Mouse (Mus musculus) neural tube, embryonic 14.5 days (tissue): ENCODE measurements at regions not wholly inside any gene's neighbourhood (a gene's known extent, or its start where the extent isn't known, plus 50 kb on each side); places are given as distances from the start of the nearest gene placed in this dataset.

Experiments
- ATAC-seq: fragments of 200-750 bp; cut with Nextera tagmentation; 2 replicates; pipeline ENCODE4 v1.8.0; 2017; ENCODE audit warnings: low read depth, mild to moderate bottlenecking, moderate TSS enrichment, moderate library complexity
- H3K27ac ChIP-seq: fragments of 300-500 bp; sonication (generic); 2 replicates; pipeline ENCODE4 v1.5.1; 2014; ENCODE audit warnings: low read depth, mild to moderate bottlenecking, control low read depth, low read length, moderate library complexity, mixed read lengths
- H3K27me3 ChIP-seq: fragments of 300-500 bp; sonication (generic); 2 replicates; pipeline ENCODE4 v1.6.1; 2014; ENCODE audit warnings: low read length; ENCODE audit not compliant: control insufficient read depth, insufficient read depth
- H3K36me3 ChIP-seq: fragments of 300-500 bp; sonication (generic); 2 replicates; pipeline ENCODE4 v1.6.1; 2014; ENCODE audit warnings: low read length, mixed read lengths; ENCODE audit not compliant: control insufficient read depth, insufficient read depth
- H3K4me1 ChIP-seq: fragments of 300-500 bp; sonication (generic); 2 replicates; pipeline ENCODE4 v1.6.1; 2014; ENCODE audit warnings: low read length; ENCODE audit not compliant: control insufficient read depth, insufficient read depth
- H3K4me2 ChIP-seq: fragments of 300-500 bp; sonication (generic); 2 replicates; pipeline ENCODE4 v1.6.1; 2014; ENCODE audit warnings: mild to moderate bottlenecking, low read depth, low read length, control low read depth
- H3K4me3 ChIP-seq: fragments of 300-500 bp; sonication (generic); 2 replicates; pipeline ENCODE4 v1.5.1; 2014; ENCODE audit warnings: low read depth, low read length, control low read depth, mixed read lengths
- H3K9ac ChIP-seq: fragments of 300-500 bp; sonication (generic); replicated peaks from 2 replicates; pipeline ENCODE4 v1.6.1; 2014; ENCODE audit warnings: low read depth, mild to moderate bottlenecking, control low read depth, low read length, mixed read lengths
- H3K9me3 ChIP-seq: fragments of 300-500 bp; sonication (generic); 2 replicates; pipeline ENCODE4 v1.6.1; 2016; ENCODE audit warnings: low read length; ENCODE audit not compliant: control insufficient read depth
- WGBS: fragments of 180-500 bp; shearing (Covaris S2); extraction: QIAGEN DNeasy Blood & Tissue Kit; methylation state at CpG from one replicate; pipeline ENCODE4 v1.1.7; 2014; 5-methylcytosine and 5-hydroxymethylcytosine counted together

- no peak overlapping the region for H3K4me3 ChIP-seq
- H3K27me3 ChIP-seq = no peaks in the 10 kb centered on the region
- 71% methylated on average over 3 of the region's 3 CpGs for WGBS
These were observed 192.2 kb upstream of the Hey2 start for GRCm38 (mm10) chr10:31034782-31035181.

GRCm38 (mm10) chr10:31030676-31031075 lies 188.1 kb upstream of the Hey2 start:
- Histone ChIP-seq H3K27me3 (no peaks in the 10 kb centered on the region), H3K4me2 (no peak overlapping the region), H3K9ac (no peak overlapping the region), H3K36me3 (no peaks in the 10 kb centered on the region), H3K4me1 (no peaks in the 10 kb centered on the region), H3K9me3 (no peaks in the 10 kb centered on the region), H3K4me3 (no peak overlapping the region), H3K27ac (no peak overlapping the region)
- ATAC-seq = no peak
- 84% methylated on average over 2 of the region's 2 CpGs for WGBS

More at GRCm38 (mm10) chr10:31034782-31035181, 192.2 kb upstream of the Hey2 start:
- H3K4me2 ChIP-seq = no peak overlapping the region
- no peak for ATAC-seq
- H3K9me3 ChIP-seq = no peaks in the 10 kb centered on the region
- no peaks in the 10 kb centered on the region for H3K36me3 ChIP-seq
- no peaks in the 10 kb centered on the region for H3K4me1 ChIP-seq
- H3K9ac ChIP-seq = no peak overlapping the region
- no peak overlapping the region for H3K27ac ChIP-seq

GRCm38 (mm10) chr10:31026440-31026839 lies 183.8 kb upstream of the Hey2 start:
- peak; percentile 73 for ATAC-seq
- no peak overlapping the region for H3K27ac ChIP-seq
- H3K4me2 ChIP-seq = no peak overlapping the region
- H3K4me3 ChIP-seq = no peak overlapping the region
- no peaks in the 10 kb centered on the region for H3K4me1 ChIP-seq
- no peaks in the 10 kb centered on the region for H3K36me3 ChIP-seq
- no peak overlapping the region for H3K9ac ChIP-seq
- no peaks in the 10 kb centered on the region for H3K9me3 ChIP-seq
- 32% methylated on average over 1 of the region's 1 CpGs for WGBS
- H3K27me3 ChIP-seq = no peaks in the 10 kb centered on the region

- H3K27me3 ChIP-seq = no peaks in the 10 kb centered on the region
- no peak overlapping the region for H3K9ac ChIP-seq
- no peak for ATAC-seq
- H3K9me3 ChIP-seq = no peaks in the 10 kb centered on the region
- no peak overlapping the region for H3K27ac ChIP-seq
- H3K4me3 ChIP-seq = no peak overlapping the region
- no peaks in the 10 kb centered on the region for H3K4me1 ChIP-seq
- H3K36me3 ChIP-seq = no peaks in the 10 kb centered on the region
- WGBS = 86% methylated on average over 18 of the region's 18 CpGs
- no peak overlapping the region for H3K4me2 ChIP-seq
These were observed 170.2 kb upstream of the Hey2 start for GRCm38 (mm10) chr10:31012669-31013358.

GRCm38 (mm10) chr10:31009955-31010254 lies 167.3 kb upstream of the Hey2 start:
- no peak for ATAC-seq
- H3K9ac ChIP-seq = no peak overlapping the region

GRCm38 (mm10) chr10:31009128-31009954 lies 166.7 kb upstream of the Hey2 start:
- Histone ChIP-seq H3K36me3 (no peaks in the 10 kb centered on the region), H3K27me3 (no peaks in the 10 kb centered on the region), H3K4me1 (no peaks in the 10 kb centered on the region), H3K9me3 (no peaks in the 10 kb centered on the region), H3K27ac (no peak overlapping the region), H3K9ac (no peak overlapping the region), H3K4me3 (no peak overlapping the region), H3K4me2 (no peak overlapping the region)
- peak; percentile 34; the same call in 1 of the 2 replicates for ATAC-seq
- WGBS = 55% methylated on average over 5 of the region's 5 CpGs

More at GRCm38 (mm10) chr10:31009955-31010254, 167.3 kb upstream of the Hey2 start:
- H3K4me1 ChIP-seq = no peaks in the 10 kb centered on the region
- no peak overlapping the region for H3K27ac ChIP-seq
- no peaks in the 10 kb centered on the region for H3K36me3 ChIP-seq
- no peaks in the 10 kb centered on the region for H3K27me3 ChIP-seq
- no peak overlapping the region for H3K4me3 ChIP-seq
- H3K9me3 ChIP-seq = no peaks in the 10 kb centered on the region
- H3K4me2 ChIP-seq = no peak overlapping the region
- 46% methylated on average over 1 of the region's 1 CpGs for WGBS

GRCm38 (mm10) chr10:30998163-30998944 lies 155.8 kb upstream of the Hey2 start:
- no peaks in the 10 kb centered on the region for H3K36me3 ChIP-seq
- WGBS = 58% methylated on average over 12 of the region's 12 CpGs
- peak; percentile 80 for ATAC-seq
- H3K4me3 ChIP-seq = no peak overlapping the region
- no peaks in the 10 kb centered on the region for H3K4me1 ChIP-seq
- no peaks in the 10 kb centered on the region for H3K27me3 ChIP-seq
- H3K4me2 ChIP-seq = no peak overlapping the region
- H3K27ac ChIP-seq = no peak overlapping the region; the same call in 1 of the 2 replicates
- H3K9me3 ChIP-seq = no peaks in the 10 kb centered on the region
- no peak overlapping the region for H3K9ac ChIP-seq

- no peak overlapping the region for H3K27ac ChIP-seq
- 87% methylated on average over 3 of the region's 3 CpGs for WGBS
- H3K9ac ChIP-seq = no peak overlapping the region
- no peak overlapping the region for H3K4me2 ChIP-seq
- H3K9me3 ChIP-seq = no peaks in the 10 kb centered on the region
- no peak overlapping the region for H3K4me3 ChIP-seq
- no peaks in the 10 kb centered on the region for H3K27me3 ChIP-seq
- no peak for ATAC-seq
- no peaks in the 10 kb centered on the region for H3K36me3 ChIP-seq
- H3K4me1 ChIP-seq = no peaks in the 10 kb centered on the region
These were observed 149.6 kb upstream of the Hey2 start for GRCm38 (mm10) chr10:30992167-30992566.
